Mouse (Mus musculus) liver, adult 2 months (tissue): Measurements from ENCODE around the gene Hprt.

ENCODE experiments used
- CTCF ChIP-seq: fragments of 200-500 bp; IDR thresholded peaks from 2 replicates; pipeline ENCODE4 v1.5.1; 2011; ENCODE audit warnings: low read depth, low read length, control low read depth
- POLR2A ChIP-seq: fragments of 200-500 bp; IDR thresholded peaks from 2 replicates; pipeline ENCODE4 v1.6.1; 2011; ENCODE audit warnings: low read length, control low read depth; ENCODE audit not compliant: insufficient read depth; ENCODE audit errors: extremely low read depth

- TF ChIP-seq CTCF (no peak), POLR2A (no peak)
Observed at GRCm38 (mm10) chrX:53038194-53038593, 50.3 kb downstream of the Hprt start.
